Mouse (Mus musculus) hindbrain, postnatal 0 days (tissue): Measurements from ENCODE around the gene Kctd8. TPM values are rescaled to one million over a fixed set of nuclear protein-coding genes. Genes with fewer than 3 reads are reported as not detected.

Source experiments
- ATAC-seq: fragments of 200-750 bp; cut with Nextera tagmentation; 2 replicates; pipeline ENCODE4 v1.8.0; 2017; ENCODE audit warnings: mild to moderate bottlenecking, moderate TSS enrichment, moderate library complexity
- DNase-seq: peaks from one replicate; pipeline ENCODE4 v3.0.0-alpha.2; 2015; ENCODE audit warnings: low spot score
- H3K27ac ChIP-seq: fragments of 300-500 bp; sonication (generic); 2 replicates; pipeline ENCODE4 v1.5.1; 2014; ENCODE audit warnings: mild to moderate bottlenecking
- H3K27me3 ChIP-seq: fragments of 300-500 bp; sonication (generic); 2 replicates; pipeline ENCODE4 v1.6.1; 2014; ENCODE audit warnings: low read length, mixed read lengths; ENCODE audit not compliant: insufficient read depth
- H3K36me3 ChIP-seq: fragments of 300-500 bp; sonication (generic); 2 replicates; pipeline ENCODE4 v1.6.1; 2014; ENCODE audit warnings: low read length, mixed read lengths; ENCODE audit not compliant: insufficient read depth
- H3K4me1 ChIP-seq: fragments of 300-500 bp; sonication (generic); 2 replicates; pipeline ENCODE4 v1.6.1; 2014; ENCODE audit warnings: antibody characterized with exemption, low read length, mixed read lengths; ENCODE audit not compliant: insufficient read depth
- H3K4me2 ChIP-seq: fragments of 300-500 bp; sonication (generic); 2 replicates; pipeline ENCODE4 v1.6.1; 2014; ENCODE audit warnings: low read depth, mild to moderate bottlenecking, low read length, moderate library complexity, mixed read lengths
- H3K4me3 ChIP-seq: fragments of 300-500 bp; sonication (generic); 2 replicates; pipeline ENCODE4 v1.5.1; 2014; ENCODE audit warnings: low read length
- H3K9ac ChIP-seq: fragments of 300-500 bp; sonication (generic); replicated peaks from 2 replicates; pipeline ENCODE4 v1.6.1; 2014; ENCODE audit warnings: mild to moderate bottlenecking, low read length, moderate library complexity, mixed read lengths
- H3K9me3 ChIP-seq: fragments of 300-500 bp; sonication (generic); 2 replicates; pipeline ENCODE4 v1.6.1; 2016; ENCODE audit warnings: low read length, mixed read lengths
- CTCF ChIP-seq: IDR thresholded peaks from 2 replicates; pipeline ENCODE4 v1.5.1; 2016; ENCODE audit warnings: antibody characterized with exemption, control low read depth, low read depth
- WGBS: fragments of 180-500 bp; shearing (Covaris S2); extraction: QIAGEN DNeasy Blood & Tissue Kit; methylation state at CpG from one replicate; pipeline ENCODE4 v1.1.7; 2014; 5-methylcytosine and 5-hydroxymethylcytosine counted together
- microRNA-seq, 2 experiments: library from miRNA; unstranded; fragments of <30 nt; microRNA quantifications; one replicate each; pipeline ENCODE4; 2016
- polyA plus RNA-seq: library from polyadenylated mRNA; unstranded; fragments of >200 nt; fragmentation: Nextera tagmentation; extraction: Ambion mirVana; gene quantifications from 2 replicates; pipeline ENCODE4 v1.2.1, GENCODE M21; 2015
- total RNA-seq: library from RNA; depleted of rRNA; stranded (reverse); fragments of >200 nt; gene quantifications from 2 replicates; pipeline ENCODE4 v1.2.3, GENCODE M21; 2014; rRNA removed

Gene Kctd8
- total and polyA plus RNA-seq, 2 experiments from 2014 or later: 35.2 to 60.2 TPM

DNA sequence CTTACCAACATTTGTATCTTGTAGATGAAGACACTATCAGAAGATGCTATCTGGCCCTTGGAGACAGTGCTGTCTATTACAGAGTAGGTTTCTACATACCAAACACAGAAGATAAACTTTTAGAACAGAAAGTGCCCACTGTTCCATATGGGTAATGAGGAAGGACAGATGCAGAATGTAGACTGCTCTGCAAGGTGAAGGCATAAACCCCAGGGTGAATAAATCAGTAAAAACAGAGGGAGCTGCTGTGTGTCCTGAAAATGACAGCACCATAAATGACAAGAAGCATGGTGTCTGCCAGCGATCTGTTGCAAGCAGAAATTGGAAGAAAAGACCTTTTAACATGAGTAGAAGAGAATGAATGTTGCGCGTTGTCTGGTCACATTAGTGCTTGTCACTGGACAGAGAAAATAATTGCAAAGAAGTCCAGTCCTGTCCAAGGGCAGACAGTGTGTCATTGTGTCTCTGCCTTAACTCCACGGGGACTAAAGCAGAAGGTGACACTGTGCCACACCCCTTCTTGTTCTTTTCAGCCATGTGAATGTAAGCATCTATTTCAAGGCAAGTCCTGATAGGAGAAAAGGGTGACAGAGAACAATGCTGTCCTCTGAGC lies 181.5 kb downstream of the Kctd8 start:
- TF ChIP-seq CTCF: no peak
- H3K4me1 ChIP-seq: no peaks in the 10 kb centered on the region
- no peak overlapping the region for H3K4me3 ChIP-seq
- no peaks in the 10 kb centered on the region for H3K27me3 ChIP-seq
- peak; percentile 73 for ATAC-seq
- H3K4me2 ChIP-seq: no peak overlapping the region
- no peaks in the 10 kb centered on the region for H3K36me3 ChIP-seq
- H3K27ac ChIP-seq: no peak overlapping the region
- DNase-seq: peak; percentile 28
- H3K9me3 ChIP-seq: no peaks in the 10 kb centered on the region
- WGBS: 54% methylated on average over 4 of the region's 4 CpGs
- no peak overlapping the region for H3K9ac ChIP-seq

DNA sequence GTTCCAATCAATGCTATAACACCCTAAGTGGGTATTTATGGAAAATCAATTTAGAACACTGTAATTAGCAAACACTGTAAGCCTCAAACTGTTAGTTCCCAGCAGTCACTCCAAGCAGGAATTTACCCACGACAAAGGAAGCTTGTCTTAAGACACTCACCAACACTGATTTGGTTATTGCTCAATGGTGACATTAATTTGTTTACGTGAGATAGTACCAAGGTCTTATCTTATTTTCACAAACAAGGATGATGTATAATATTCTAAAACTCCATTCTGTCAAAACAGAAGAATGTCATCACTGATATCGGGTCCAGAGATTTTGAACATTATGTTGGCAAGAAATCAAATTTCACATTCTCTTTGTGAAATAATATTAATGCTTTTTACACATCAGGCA lies 185.0 kb downstream of the Kctd8 start:
- no peak for TF ChIP-seq CTCF
- DNase-seq: no peak
- Histone ChIP-seq H3K4me1 (no peaks in the 10 kb centered on the region), H3K36me3 (no peaks in the 10 kb centered on the region), H3K27me3 (no peaks in the 10 kb centered on the region), H3K9ac (no peak overlapping the region), H3K4me3 (no peak overlapping the region), H3K4me2 (no peak overlapping the region), H3K9me3 (no peaks in the 10 kb centered on the region), H3K27ac (no peak overlapping the region)
- ATAC-seq: no peak
- WGBS: 75% methylated on average over 3 of the region's 3 CpGs

DNA sequence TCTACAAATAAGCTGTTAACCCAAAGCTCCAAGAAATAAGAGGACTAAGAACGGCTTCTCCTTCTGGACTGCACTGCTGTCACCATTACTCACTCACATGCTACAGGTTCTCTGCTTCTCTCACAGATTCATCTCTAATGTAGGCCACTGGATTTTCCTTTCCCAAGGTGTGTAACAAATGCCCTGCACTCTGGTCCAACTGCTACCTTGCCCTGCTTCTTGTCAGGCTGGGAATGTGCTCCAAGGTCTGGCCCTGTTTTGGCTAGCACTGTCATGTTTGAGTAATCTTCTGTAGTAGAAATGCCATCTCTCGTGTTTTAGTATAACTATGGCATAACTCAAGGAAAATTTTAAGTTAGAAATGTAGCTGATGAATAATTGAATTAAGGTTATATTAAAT lies 195.7 kb downstream of the Kctd8 start:
- ATAC-seq (no peak), DNase-seq (no peak)
- WGBS: 93% methylated on average over 2 of the region's 2 CpGs
- no peak overlapping the region for H3K4me2 ChIP-seq
- TF ChIP-seq CTCF: no peak
- no peak overlapping the region for H3K4me3 ChIP-seq
- no peaks in the 10 kb centered on the region for H3K4me1 ChIP-seq
- H3K9ac ChIP-seq: no peak overlapping the region
- no peaks in the 10 kb centered on the region for H3K36me3 ChIP-seq
- H3K9me3 ChIP-seq: no peaks in the 10 kb centered on the region
- no peaks in the 10 kb centered on the region for H3K27me3 ChIP-seq
- H3K27ac ChIP-seq: no peak overlapping the region

DNA sequence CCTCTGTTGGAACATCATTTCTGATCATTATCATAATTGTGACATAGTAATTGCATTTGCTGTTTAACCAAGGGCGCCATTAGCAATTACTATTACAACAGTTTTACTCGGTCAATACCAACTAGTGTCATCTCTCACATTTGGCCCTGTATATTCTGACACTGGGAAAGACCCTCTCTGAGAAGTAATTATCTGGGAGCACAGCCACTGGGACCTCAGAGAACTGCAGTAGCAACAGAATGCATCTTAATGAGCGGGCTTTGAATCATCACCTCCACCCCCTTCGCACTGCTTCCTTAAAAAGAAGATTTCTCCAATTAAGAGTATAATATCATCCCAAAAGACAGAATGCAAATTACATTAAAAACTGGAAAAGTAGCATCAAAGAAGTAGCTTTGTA lies 200.4 kb downstream of the Kctd8 start:
- no peak overlapping the region for H3K27ac ChIP-seq
- ATAC-seq: no peak
- H3K4me1 ChIP-seq: no peaks in the 10 kb centered on the region
- no peak overlapping the region for H3K4me3 ChIP-seq
- H3K9ac ChIP-seq: no peak overlapping the region
- H3K9me3 ChIP-seq: no peaks in the 10 kb centered on the region
- H3K4me2 ChIP-seq: no peak overlapping the region
- no peaks in the 10 kb centered on the region for H3K36me3 ChIP-seq
- no peaks in the 10 kb centered on the region for H3K27me3 ChIP-seq
- 79% methylated on average over 4 of the region's 4 CpGs for WGBS
- no peak for DNase-seq
- no peak for TF ChIP-seq CTCF

DNA sequence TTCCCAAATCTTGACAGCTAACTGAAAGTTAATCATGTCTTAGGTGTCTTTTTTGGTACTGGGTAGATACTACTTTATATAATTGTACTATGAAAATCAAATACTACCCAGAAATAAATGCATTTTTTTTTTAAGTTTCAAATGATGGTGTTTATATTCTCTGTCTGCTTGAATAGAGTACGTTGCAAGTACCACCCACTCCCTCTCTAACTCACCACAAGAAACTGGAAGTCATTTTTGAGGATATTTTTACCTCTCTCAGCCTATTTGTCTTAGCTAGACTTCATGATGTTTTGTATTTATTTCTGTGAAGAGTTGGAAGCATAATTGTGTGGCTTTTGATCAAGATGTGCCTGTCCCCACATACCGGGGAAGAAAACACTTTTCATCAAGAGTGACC lies 232.8 kb downstream of the Kctd8 start:
- Histone ChIP-seq H3K4me2 (no peak overlapping the region), H3K36me3 (no peaks in the 10 kb centered on the region), H3K27me3 (no peaks in the 10 kb centered on the region), H3K9ac (no peak overlapping the region), H3K9me3 (no peaks in the 10 kb centered on the region), H3K4me1 (no peaks in the 10 kb centered on the region), H3K27ac (no peak overlapping the region), H3K4me3 (no peak overlapping the region)
- 87% methylated on average over 2 of the region's 2 CpGs for WGBS
- no peak for DNase-seq
- no peak for ATAC-seq
- TF ChIP-seq CTCF: no peak

DNA sequence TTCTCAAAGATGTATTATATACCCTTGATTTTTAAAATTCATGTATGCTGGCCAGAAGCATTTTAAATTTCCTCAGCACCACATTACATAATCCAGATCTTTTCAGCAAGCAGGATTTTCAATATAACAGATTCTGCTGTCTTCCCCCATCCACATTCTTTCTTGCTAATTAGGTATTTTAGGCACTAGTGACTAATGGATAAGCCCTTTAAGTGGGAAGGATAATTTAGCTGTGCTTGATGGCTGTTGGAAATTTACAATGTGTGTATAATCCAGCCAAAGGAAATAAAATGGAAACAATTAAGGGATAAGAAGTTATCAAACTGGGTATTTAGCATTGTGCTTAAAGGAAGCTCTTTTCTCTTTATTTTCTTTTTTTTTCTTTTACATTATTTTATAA lies 252.6 kb downstream of the Kctd8 start:
- ATAC-seq: no peak
- no peak for DNase-seq

More for the DNA sequence above, 252.6 kb downstream of the Kctd8 start:
- Histone ChIP-seq H3K27me3 (no peaks in the 10 kb centered on the region), H3K9me3 (no peaks in the 10 kb centered on the region), H3K27ac (no peak overlapping the region), H3K4me2 (no peak overlapping the region), H3K9ac (no peak overlapping the region), H3K4me3 (no peak overlapping the region), H3K36me3 (no peaks in the 10 kb centered on the region), H3K4me1 (no peaks in the 10 kb centered on the region)
- TF ChIP-seq CTCF: no peak

Small RNA genes within 50 kb of the gene (microRNA-seq; reads per million reads assigned to microRNA genes)
- gene Gm24368: 0 to 0.36 reads per million in 2 experiments

Other genes with a start within 250 kb of the Kctd8 start
- gene Yipf7, start 201.0 kb upstream of the Kctd8 start, total RNA-seq: not detected in 2 replicates
- not detected in 2 replicates for gene Yipf7, start 201.0 kb upstream of the Kctd8 start, polyA plus RNA-seq
- 26.7 and 36.5 TPM in 2 replicates for gene Guf1, start 215.2 kb upstream of the Kctd8 start, total RNA-seq
- 35.4 and 41.7 TPM in 2 replicates for gene Guf1, start 215.2 kb upstream of the Kctd8 start, polyA plus RNA-seq